Mouse (Mus musculus): ENCODE measurements around the gene Snx30. TPM values are rescaled to one million over a fixed set of nuclear protein-coding genes. Genes with fewer than 3 reads are reported as not detected.

Gene Snx30
- polyA plus RNA-seq, 1 experiment from 2014 or later, result 20.5 TPM

Other genes with a start within 250 kb of the Snx30 start
- 39.5 and 45.3 TPM in 2 replicates for gene Hsdl2, start 224.3 kb upstream of the Snx30 start, polyA plus RNA-seq (2014; fragmentation: Nextera tagmentation; extraction: Ambion mirVana)
- 59.8 and 64.6 TPM in 2 replicates for gene E130308A19Rik, start 179.6 kb upstream of the Snx30 start, polyA plus RNA-seq (2014; fragmentation: Nextera tagmentation; extraction: Ambion mirVana)
- 53.5 and 60.6 TPM in 2 replicates for gene Inip, start 4.3 kb upstream of the Snx30 start, polyA plus RNA-seq (2014; fragmentation: Nextera tagmentation; extraction: Ambion mirVana)
- gene Slc46a2, start 109.2 kb downstream of the Snx30 start, polyA plus RNA-seq (2014; fragmentation: Nextera tagmentation; extraction: Ambion mirVana), result 0.07 and 0.12 TPM in 2 replicates
- gene Mup4, start 154.9 kb downstream of the Snx30 start, polyA plus RNA-seq (2014; fragmentation: Nextera tagmentation; extraction: Ambion mirVana), result not detected in 2 replicates
- gene Mup6, start 158.5 kb downstream of the Snx30 start, polyA plus RNA-seq (2014; fragmentation: Nextera tagmentation; extraction: Ambion mirVana), result not detected in 2 replicates